Mouse (Mus musculus): ENCODE measurements around the gene Sidt1. TPM values are rescaled to one million over a fixed set of nuclear protein-coding genes. Genes with fewer than 3 reads are reported as not detected.

The Sidt1 gene
- total and polyA plus RNA-seq, 3 experiments = not detected

- no peak for DNase-seq (ENCODE audit: low read depth, low spot score)
- H3K79me2 ChIP-seq (ENCODE audit: control insufficient read depth, insufficient read depth, low read length, poor library complexity) = no peaks in the 10 kb centered on the region
- H3K9ac ChIP-seq (ENCODE audit: control insufficient read depth, low read depth, low read length, poor library complexity, severe bottlenecking) = no peak overlapping the region
- H3K9me3 ChIP-seq (replicated peaks; ENCODE audit: insufficient read depth, low read length) = no peaks in the 10 kb centered on the region
- no peak overlapping the region for H3K4me3 ChIP-seq (ENCODE audit: control insufficient read depth in 1 of 2, insufficient read depth in 1 of 2, low read depth in 2 of 2, low read length in 2 of 2)
- peaks cover 5 to 9% of the 10 kb centered on the region in 2 experiments for H3K27me3 ChIP-seq (ENCODE audit: control insufficient read depth in 1 of 2, insufficient read depth in 2 of 2, low read length in 2 of 2)
- no peak for TF ChIP-seq TAL1 (IDR thresholded peaks at IDR 0.05; ENCODE audit: low read length)
- no peak for TF ChIP-seq MAFK (IDR thresholded peaks at IDR 0.05; ENCODE audit: borderline replicate concordance, low read depth, low read length)
- TF ChIP-seq E2F4 (IDR thresholded peaks at IDR 0.05; ENCODE audit: borderline replicate concordance, low read depth, low read length) = no peak
- no peak for TF ChIP-seq ETS1 (IDR thresholded peaks at IDR 0.05; ENCODE audit: low read depth, low read length)
- no peak for TF ChIP-seq MEF2A (IDR thresholded peaks at IDR 0.05; ENCODE audit: extremely low read depth, insufficient replicate concordance, low read depth, low read length, poor library complexity, severe bottlenecking)
- no peak for TF ChIP-seq CTCF (IDR thresholded peaks at IDR 0.05 in 2 of 3, conservative IDR thresholded peaks at IDR 0.05 in 1 of 3; ENCODE audit: control insufficient read depth in 1 of 3, insufficient read depth in 1 of 3, low read depth in 2 of 3, low read length in 3 of 3, poor library complexity in 1 of 3, severe bottlenecking in 1 of 3)
- TF ChIP-seq CHD1 (IDR thresholded peaks at IDR 0.05; ENCODE audit: low read depth, low read length) = no peak
- TF ChIP-seq ZNF384 (IDR thresholded peaks at IDR 0.05; ENCODE audit: low read depth, low read length) = no peak
- no peak for TF ChIP-seq POLR2A (IDR thresholded peaks at IDR 0.05; ENCODE audit: control insufficient read depth in 1 of 2, insufficient read depth in 1 of 2, low read depth in 1 of 2, low read length in 2 of 2, poor library complexity in 1 of 2)
- no peak for TF ChIP-seq JUND (IDR thresholded peaks at IDR 0.05; ENCODE audit: low read depth, low read length)
- no peak for TF ChIP-seq EP300 (IDR thresholded peaks at IDR 0.05; ENCODE audit: low read depth in 1 of 2, low read length in 2 of 2)
- TF ChIP-seq SIN3A (IDR thresholded peaks at IDR 0.05; ENCODE audit: low read length) = no peak
- no peak for TF ChIP-seq MYC (IDR thresholded peaks at IDR 0.05; ENCODE audit: low read depth, low read length)
- no peak for TF ChIP-seq BHLHE40 (IDR thresholded peaks at IDR 0.05; ENCODE audit: borderline replicate concordance, low read depth, low read length)
- no peak for TF ChIP-seq MAX (IDR thresholded peaks at IDR 0.05; ENCODE audit: low read length)
- no peak for TF ChIP-seq KAT2A (conservative IDR thresholded peaks at IDR 0.05; ENCODE audit: low read depth, low read length)
- no peak for TF ChIP-seq USF1 (IDR thresholded peaks at IDR 0.05; ENCODE audit: low read depth, low read length)
- TF ChIP-seq USF2 (IDR thresholded peaks at IDR 0.05; ENCODE audit: borderline replicate concordance in 1 of 2, insufficient read depth in 1 of 2, low read depth in 1 of 2, low read length in 2 of 2) = no peak
- no peak overlapping the region for H3K27ac ChIP-seq (ENCODE audit: control insufficient read depth, low read depth, low read length)
- H3K36me3 ChIP-seq (ENCODE audit: control insufficient read depth in 1 of 2, insufficient read depth in 2 of 2, low read length in 2 of 2) = no peaks in the 10 kb centered on the region
- no peaks in the 10 kb centered on the region for H3K4me1 ChIP-seq (ENCODE audit: control insufficient read depth in 1 of 2, insufficient read depth in 2 of 2, low read length in 2 of 2)
Measured at GRCm38 (mm10) chr16:44257476-44257875, 75.5 kb downstream of the Sidt1 start.

GRCm38 (mm10) chr16:44254698-44255097, 78.3 kb downstream of the Sidt1 start:
- H3K27me3 ChIP-seq (ENCODE audit: control insufficient read depth in 1 of 2, insufficient read depth in 2 of 2, low read length in 2 of 2) = peaks cover 7 to 9% of the 10 kb centered on the region in 2 experiments
- no peak overlapping the region for H3K9ac ChIP-seq (ENCODE audit: control insufficient read depth, low read depth, low read length, poor library complexity, severe bottlenecking)
- no peaks in the 10 kb centered on the region for H3K79me2 ChIP-seq (ENCODE audit: control insufficient read depth, insufficient read depth, low read length, poor library complexity)
- H3K9me3 ChIP-seq (replicated peaks; ENCODE audit: insufficient read depth, low read length) = no peaks in the 10 kb centered on the region
- no peaks in the 10 kb centered on the region for H3K4me1 ChIP-seq (ENCODE audit: control insufficient read depth in 1 of 2, insufficient read depth in 2 of 2, low read length in 2 of 2)
- H3K36me3 ChIP-seq (ENCODE audit: control insufficient read depth in 1 of 2, insufficient read depth in 2 of 2, low read length in 2 of 2) = no peaks in the 10 kb centered on the region
- H3K4me3 ChIP-seq (ENCODE audit: control insufficient read depth in 1 of 2, insufficient read depth in 1 of 2, low read depth in 2 of 2, low read length in 2 of 2) = no peak overlapping the region
- no peak for DNase-seq (ENCODE audit: low read depth, low spot score)
- H3K27ac ChIP-seq (ENCODE audit: control insufficient read depth, low read depth, low read length) = no peak overlapping the region
- TF ChIP-seq ZKSCAN1 (IDR thresholded peaks at IDR 0.05; ENCODE audit: low read depth, low read length) (no peak), MYB (IDR thresholded peaks at IDR 0.05; ENCODE audit: low read depth, low read length) (no peak), RCOR1 (IDR thresholded peaks at IDR 0.05; ENCODE audit: low read depth, low read length) (no peak), USF1 (IDR thresholded peaks at IDR 0.05; ENCODE audit: low read depth, low read length) (no peak), SMC3 (IDR thresholded peaks at IDR 0.05; ENCODE audit: low read depth, low read length) (no peak), MYC (IDR thresholded peaks at IDR 0.05; ENCODE audit: low read depth, low read length) (no peak), MAZ (IDR thresholded peaks at IDR 0.05; ENCODE audit: low read depth, low read length) (no peak), ZNF384 (IDR thresholded peaks at IDR 0.05; ENCODE audit: low read depth, low read length) (no peak)
